Mouse (Mus musculus) left cerebral cortex, adult 2 months (tissue): ENCODE data around the gene Mesd. TPM values are rescaled to one million over a fixed set of nuclear protein-coding genes. Genes with fewer than 3 reads are reported as not detected.

Experiments
- DNase-seq, 2 experiments: peaks; one replicate each; pipeline ENCODE4 v3.0.0; 2021 to 2022; ENCODE audit warnings: low spot score in 2 of 2, mixed read lengths in 1 of 2; ENCODE audit errors: extremely low spot score in 1 of 2
- H3K27ac ChIP-seq: fragments of 200-600 bp; 2 replicates; pipeline ENCODE4 v1.8.1; 2022
- H3K4me3 ChIP-seq: fragments of 200-600 bp; 2 replicates; pipeline ENCODE4 v1.8.1; 2022
- CTCF ChIP-seq: fragments of 200-600 bp; IDR thresholded peaks from 2 replicates; pipeline ENCODE4 v1.8.1; 2022; ENCODE audit warnings: antibody characterized with exemption, mild to moderate bottlenecking, moderate library complexity
- intact Hi-C: fragments of 180-260 bp; cut with DNase I; formaldehyde crosslinking; loops from one replicate; pipeline ENCODE4 v1.15.1; 2025
- total RNA-seq, 2 experiments: library from RNA; stranded (reverse); gene quantifications; 2 replicates each; pipeline ENCODE4 v1.2.3; 2021

The Mesd gene
- total RNA-seq, 2 experiments from 2014 or later, result 53.5 to 60.4 TPM

- DNase-seq, result no peak
Measured at GRCm38 (mm10) chr7:83940136-83940535, 55.9 kb downstream of the Mesd start.

GRCm38 (mm10) chr7:83941701-83942101 lies 57.4 kb downstream of the Mesd start:
- no peak overlapping the region for H3K4me3 ChIP-seq
- no peak overlapping the region for H3K27ac ChIP-seq
- intact Hi-C loops, result no loop called here
- DNase-seq, result peak; percentile 12 to 64
- TF ChIP-seq CTCF, result no peak

More at GRCm38 (mm10) chr7:83940136-83940535, 55.9 kb downstream of the Mesd start:
- no peak overlapping the region for H3K27ac ChIP-seq
- intact Hi-C loops, result no loop called here
- H3K4me3 ChIP-seq, result no peak overlapping the region
- no peak for TF ChIP-seq CTCF

GRCm38 (mm10) chr7:83948743-83949142 lies 64.5 kb downstream of the Mesd start:
- no peak for DNase-seq
- H3K4me3 ChIP-seq, result no peak overlapping the region
- H3K27ac ChIP-seq, result no peak overlapping the region
- intact Hi-C loops, result no loop called here
- TF ChIP-seq CTCF, result no peak

- Histone ChIP-seq H3K27ac (no peak overlapping the region), H3K4me3 (no peak overlapping the region)
- intact Hi-C loops, result no loop called here
- no peak for DNase-seq
- TF ChIP-seq CTCF, result no peak
Measured at GRCm38 (mm10) chr7:83949662-83950061, 65.4 kb downstream of the Mesd start.

Other genes starting within 250 kb of the Mesd start
- gene Il16, start 138.7 kb upstream of the Mesd start, total RNA-seq, result 1 to 10 TPM; 2.2 to 2.4 TPM
- under 1 TPM in 1 of 2 experiments, not detected in 1; 0.94 TPM for gene Cfap161, start 89.6 kb upstream of the Mesd start, total RNA-seq
- 10 to 100 TPM; 22.8 to 26.9 TPM for gene Tlnrd1, start 161 bp upstream of the Mesd start, total RNA-seq
- 10 to 100 TPM; 16.3 to 16.9 TPM for gene Cemip, start 202.0 kb downstream of the Mesd start, total RNA-seq